Mouse (Mus musculus) gastrocnemius, adult 2 months (tissue): Measurements from ENCODE around the gene Lsr. TPM values are rescaled to one million over a fixed set of nuclear protein-coding genes. Genes with fewer than 3 reads are reported as not detected.

ENCODE experiments used
- DNase-seq: peaks from one replicate; pipeline ENCODE4 v3.0.0; 2022
- H3K27ac ChIP-seq: fragments of 200-600 bp; 2 replicates; pipeline ENCODE4 v1.8.1; 2022; ENCODE audit warnings: mild to moderate bottlenecking
- H3K4me3 ChIP-seq: fragments of 200-600 bp; 2 replicates; pipeline ENCODE4 v1.8.1; 2022; ENCODE audit warnings: mild to moderate bottlenecking, moderate library complexity
- CTCF ChIP-seq: fragments of 200-600 bp; IDR thresholded peaks from 2 replicates; pipeline ENCODE4 v1.8.1; 2022; ENCODE audit warnings: antibody characterized with exemption, mild to moderate bottlenecking, moderate library complexity
- intact Hi-C: fragments of 180-260 bp; cut with DNase I; formaldehyde crosslinking; loops from one replicate; pipeline ENCODE4 v1.15.1; 2025
- total RNA-seq, 2 experiments: library from RNA; stranded (reverse); gene quantifications; 2 replicates each; pipeline ENCODE4 v1.2.3; 2021

Lsr gene
- total RNA-seq, 2 experiments from 2014 or later: 0.31 to 0.41 TPM

GRCm38 (mm10) chr7:30908277-30908991, 64.8 kb downstream of the Lsr start:
- intact Hi-C loops: no loop called here
- Histone ChIP-seq H3K4me3 (peak overlapping the region; percentile 45), H3K27ac (no peak overlapping the region)
- TF ChIP-seq CTCF: no peak
- DNase-seq: no peak

Other genes starting within 250 kb of the Lsr start
- gene Tmem147, start 243.9 kb downstream of the Lsr start, total RNA-seq: 100 to 1,000 TPM; 232 to 255 TPM
- not detected for gene Gapdhs, start 229.8 kb downstream of the Lsr start, total RNA-seq
- gene Sbsn, start 222.0 kb downstream of the Lsr start, total RNA-seq: 1 to 10 TPM; 2.8 to 4.7 TPM
- gene Dmkn, start 209.7 kb downstream of the Lsr start, total RNA-seq: 1 to 10 TPM in 1 of 2 experiments, under 1 TPM in 1; 0.98 to 1.2 TPM
- gene Krtdap, start 185.6 kb downstream of the Lsr start, total RNA-seq: under 1 TPM in 1 of 2 experiments, not detected in 1; 0.78 TPM
- under 1 TPM in 1 of 2 experiments, not detected in 1; 0.14 TPM for gene Ffar2, start 149.7 kb downstream of the Lsr start, total RNA-seq
- gene Ffar3, start 117.3 kb downstream of the Lsr start, total RNA-seq: not detected
- not detected for gene Ffar1, start 111.9 kb downstream of the Lsr start, total RNA-seq
- under 1 TPM in 1 of 2 experiments, not detected in 1; 0.31 TPM for gene Cd22, start 93.1 kb downstream of the Lsr start, total RNA-seq
- under 1 TPM; 0.22 to 0.71 TPM for gene Mag, start 58.6 kb downstream of the Lsr start, total RNA-seq
- gene Hamp2, start 48.8 kb downstream of the Lsr start, total RNA-seq: not detected
- gene Hamp, start 29.4 kb downstream of the Lsr start, total RNA-seq: not detected
- gene Usf2, start 16.7 kb downstream of the Lsr start, total RNA-seq: 100 to 1,000 TPM in 1 of 2 experiments, 10 to 100 TPM in 1; 85.9 to 102 TPM
- not detected for gene Fam187b, start 326 bp upstream of the Lsr start, total RNA-seq
- 10 to 100 TPM in 1 of 2 experiments, 1 to 10 TPM in 1; 8.3 to 13.8 TPM for gene Fxyd5, start 69.0 kb upstream of the Lsr start, total RNA-seq
- 1 to 10 TPM; 1.4 to 1.6 TPM for gene Fxyd7, start 78.0 kb upstream of the Lsr start, total RNA-seq
- 1,000 to 10,000 TPM in 1 of 2 experiments, 100 to 1,000 TPM in 1; 944 to 1,010 TPM for gene Fxyd1, start 83.7 kb upstream of the Lsr start, total RNA-seq
- 1 to 10 TPM; 2.4 to 3.3 TPM for gene Lgi4, start 85.9 kb upstream of the Lsr start, total RNA-seq
- 1 to 10 TPM; 1.2 to 1.4 TPM for gene Fxyd3, start 103.2 kb upstream of the Lsr start, total RNA-seq
- gene Hpn, start 141.8 kb upstream of the Lsr start, total RNA-seq: 10 to 100 TPM; 14.0 to 15.9 TPM
- gene Scn1b, start 153.5 kb upstream of the Lsr start, total RNA-seq: 100 to 1,000 TPM; 748 to 815 TPM
- 10 to 100 TPM; 47.2 to 61.7 TPM for gene Gramd1a, start 182.4 kb upstream of the Lsr start, total RNA-seq